Comparison of ENCODE assay signal across 25 mouse cellular contexts in genomic region chr15:25590891-25591290, GRCm38 (mm10). TPM values are rescaled to one million over a fixed set of nuclear protein-coding genes. Genes with fewer than 3 reads are reported as not detected.
DNase-seq lines count a peak whose midpoint lies in the region; ATAC-seq lines count a peak whose summit lies in the region.
"Had no signal": no experiment of that assay in that cellular context is flagged by ENCODE, and none has a peak within 500 bp of the region (broad histone marks: within the 10 kb centered on the region; RNA-seq: fewer than 3 reads in every experiment).

No protein-coding gene starts in this region.

- H3K4me2 ChIP-seq in embryonic facial prominence, embryonic 11.5 days (ENCODE audit: low read depth, low read length), result no peak overlapping the region
- H3K4me2 ChIP-seq: embryonic facial prominence, embryonic 13.5 days; forebrain, embryonic 12.5 days; hindbrain, embryonic 12.5 days; kidney, embryonic 15.5 days; limb, embryonic 15.5 days; liver, embryonic 15.5 days; midbrain, embryonic 12.5 days had no signal

- H3K27me3 ChIP-seq in embryonic facial prominence, embryonic 11.5 days (ENCODE audit: control insufficient read depth, insufficient read depth, low read length), result no peaks in the 10 kb centered on the region
- H3K27me3 ChIP-seq: CH12.LX; embryonic facial prominence, embryonic 13.5 days; hindbrain, embryonic 12.5 days; kidney, embryonic 15.5 days; limb, embryonic 15.5 days; liver, embryonic 15.5 days had no signal

- H3K9me3 ChIP-seq in embryonic facial prominence, embryonic 11.5 days (replicated peaks; ENCODE audit: control insufficient read depth, low read length), result no peaks in the 10 kb centered on the region
- H3K9me3 ChIP-seq: embryonic facial prominence, embryonic 13.5 days; forebrain, embryonic 12.5 days; hindbrain, embryonic 12.5 days; kidney, embryonic 15.5 days; limb, embryonic 15.5 days; liver, embryonic 15.5 days; midbrain, embryonic 12.5 days had no signal

- no peak for ATAC-seq in CD4-positive, CD25-positive, alpha-beta regulatory T cell, adult 4 months
- no peak for ATAC-seq in embryonic facial prominence, embryonic 11.5 days (replicated peaks; ENCODE audit: insufficient number of reproducible peaks, low FRiP score, low TSS enrichment, low read depth)
- ATAC-seq: intestine, postnatal 0 days had no signal

- DNase-seq in CD4-positive, CD25-positive, alpha-beta regulatory T cell, adult 2 months (ENCODE audit: low read depth, low spot score), result peak; percentile 9
- DNase-seq in CD4-positive helper T cell, adult 2 months (ENCODE audit: low read depth, low spot score), result peak; percentile 4
- DNase-seq in embryonic facial prominence, embryonic 11.5 days (ENCODE audit: low spot score), result peak; percentile 31
- peak; percentile 78 for DNase-seq in thymus, postnatal 14 days
- DNase-seq in right cerebral cortex, adult 2 months (ENCODE audit: low spot score in 2 of 2), result no peak
- no peak for DNase-seq in right cerebral cortex, postnatal 10 days (ENCODE audit: low spot score in 2 of 2)
- no peak for DNase-seq in kidney, adult 9 months
- DNase-seq: adrenal gland, postnatal 36 days; gastrocnemius, postnatal 25 days; heart, adult 2 months; layer of hippocampus, adult 9-11 months; left cerebral cortex, postnatal 4 days; right cerebral cortex, postnatal 4 days had no signal

- no peak overlapping the region for H3K9ac ChIP-seq in embryonic facial prominence, embryonic 11.5 days (replicated peaks; ENCODE audit: low read length)
- H3K9ac ChIP-seq: embryonic facial prominence, embryonic 13.5 days; forebrain, embryonic 12.5 days; hindbrain, embryonic 12.5 days; kidney, embryonic 15.5 days; limb, embryonic 15.5 days; liver, embryonic 15.5 days; midbrain, embryonic 12.5 days had no signal

- H3K4me3 ChIP-seq in embryonic facial prominence, embryonic 11.5 days (ENCODE audit: low read depth, low read length), result no peak overlapping the region
- H3K4me3 ChIP-seq: embryonic facial prominence, embryonic 13.5 days; erythroblast, embryonic 14.5 days; forebrain, embryonic 12.5 days; heart, adult 2 months; hindbrain, embryonic 12.5 days; kidney, embryonic 15.5 days; limb, embryonic 15.5 days; liver, embryonic 15.5 days; midbrain, embryonic 12.5 days had no signal

- no peaks in the 10 kb centered on the region for H3K36me3 ChIP-seq in embryonic facial prominence, embryonic 11.5 days (replicated peaks; ENCODE audit: control insufficient read depth, insufficient read depth, low read depth, low read length)
- H3K36me3 ChIP-seq: embryonic facial prominence, embryonic 13.5 days; forebrain, embryonic 12.5 days; hindbrain, embryonic 12.5 days; kidney, embryonic 15.5 days; limb, embryonic 15.5 days; liver, embryonic 15.5 days; midbrain, embryonic 12.5 days had no signal

- WGBS in embryonic facial prominence, embryonic 11.5 days, result 81% methylated on average over 7 of the region's 7 CpGs

- no peaks in the 10 kb centered on the region for H3K4me1 ChIP-seq in embryonic facial prominence, embryonic 11.5 days (ENCODE audit: control insufficient read depth, insufficient read depth, low read length)
- H3K4me1 ChIP-seq: liver, embryonic 15.5 days had no signal

- no peak overlapping the region for H3K27ac ChIP-seq in embryonic facial prominence, embryonic 11.5 days (replicated peaks; ENCODE audit: low read depth, low read length)
- H3K27ac ChIP-seq: embryonic facial prominence, embryonic 13.5 days; forebrain, embryonic 12.5 days; heart, adult 2 months; hindbrain, embryonic 12.5 days; kidney, embryonic 15.5 days; limb, embryonic 15.5 days; liver, embryonic 15.5 days; macrophage; midbrain, embryonic 12.5 days had no signal

RNA-seq across cellular contexts. Expression of gene Myo10, which starts 31.4 kb away (rescaled TPM):
- polyA plus RNA-seq in CD4-positive, CD25-positive, alpha-beta regulatory T cell, adult 4 months (2017; shearing (Covaris generic)), result under 1 TPM; 0.30 to 0.75 TPM
- 34.5 and 35.4 TPM in 2 replicates for polyA plus RNA-seq in embryonic facial prominence, embryonic 11.5 days (2014; fragmentation: Nextera tagmentation; extraction: Ambion mirVana)

Comparison
In these comparisons a context has a peak if more than half of its experiments do, and no peak if none do; other contexts are left out.
1. DNase-seq: peak in CD4-positive, CD25-positive, alpha-beta regulatory T cell, adult 2 months (single experiment), CD4-positive helper T cell, adult 2 months (single experiment), embryonic facial prominence, embryonic 11.5 days (single experiment) and thymus, postnatal 14 days (single experiment); none in right cerebral cortex, adult 2 months (0 of 2), right cerebral cortex, postnatal 10 days (0 of 2) and kidney, adult 9 months (single experiment).
2. RNA of gene Myo10, which starts 31.4 kb away (polyA plus RNA-seq): 34.5 to 35.4 TPM in embryonic facial prominence, embryonic 11.5 days; 0.30 to 0.75 TPM in CD4-positive, CD25-positive, alpha-beta regulatory T cell, adult 4 months; every median in the first group is over 10 times any median in the second.